Mouse (Mus musculus) thymus, adult 2 months (tissue): ENCODE data around the gene Tshz2. TPM values are rescaled to one million over a fixed set of nuclear protein-coding genes. Genes with fewer than 3 reads are reported as not detected.
A peak's percentile ranks its signal among the peaks of the same experiment; 100 is the strongest.

Source experiments
- DNase-seq: peaks from one replicate; pipeline ENCODE4 v3.0.0; 2021
- H3K27ac ChIP-seq: fragments of 200-500 bp; 2 replicates; pipeline ENCODE4 v1.5.1; 2012; ENCODE audit warnings: low read length, control low read depth; ENCODE audit not compliant: control insufficient read depth, insufficient read depth
- H3K27me3 ChIP-seq: fragments of 200-500 bp; 2 replicates; pipeline ENCODE4 v1.6.1; 2012; ENCODE audit warnings: mild to moderate bottlenecking, low read length, moderate library complexity, mixed read lengths; ENCODE audit not compliant: control insufficient read depth, insufficient read depth
- H3K36me3 ChIP-seq: fragments of 200-500 bp; 2 replicates; pipeline ENCODE4 v1.6.1; 2012; ENCODE audit warnings: mild to moderate bottlenecking, low read length, moderate library complexity; ENCODE audit not compliant: control insufficient read depth, insufficient read depth
- H3K4me1 ChIP-seq: fragments of 200-500 bp; replicated peaks from 2 replicates; pipeline ENCODE4 v1.6.1; 2012; ENCODE audit warnings: low read length; ENCODE audit not compliant: control insufficient read depth, insufficient read depth
- H3K4me3 ChIP-seq: fragments of 200-500 bp; 2 replicates; pipeline ENCODE4 v1.5.1; 2012; ENCODE audit warnings: mild to moderate bottlenecking, low read length, control low read depth, moderate library complexity; ENCODE audit not compliant: control insufficient read depth, insufficient read depth
- CTCF ChIP-seq: fragments of 200-500 bp; IDR thresholded peaks from 2 replicates; pipeline ENCODE4 v1.5.1; 2012; ENCODE audit warnings: mild to moderate bottlenecking, control low read depth, low read length, moderate library complexity, borderline replicate concordance; ENCODE audit not compliant: control insufficient read depth, poor library complexity, insufficient read depth; ENCODE audit errors: extremely low read depth
- POLR2A ChIP-seq: fragments of 200-500 bp; IDR thresholded peaks from 2 replicates; pipeline ENCODE4 v1.6.1; 2012; ENCODE audit warnings: mild to moderate bottlenecking, low read length, control low read depth, moderate library complexity; ENCODE audit not compliant: control insufficient read depth, poor library complexity, insufficient read depth; ENCODE audit errors: extremely low read depth
- WGBS: fragments of 180-500 bp; shearing (Covaris S2); methylation state at CpG from one replicate; pipeline ENCODE4 v1.1.7; 2018; 5-methylcytosine and 5-hydroxymethylcytosine counted together
- polyA plus RNA-seq: library from polyadenylated mRNA; depleted of rRNA; stranded (reverse); fragments of >200 nt; gene quantifications from 2 replicates; pipeline ENCODE4 v1.2.3, GENCODE M21; 2012

Tshz2 gene
- polyA plus RNA-seq, 1 experiment = 2.5 TPM

GRCm38 (mm10) chr2:170054943-170055342 lies 422.1 kb downstream of the Tshz2 start:
- DNase-seq = no peak
- Histone ChIP-seq H3K36me3 (no peaks in the 10 kb centered on the region), H3K4me1 (no peaks in the 10 kb centered on the region), H3K27me3 (no peaks in the 10 kb centered on the region), H3K27ac (no peak overlapping the region), H3K4me3 (no peak overlapping the region)
- WGBS = 56% methylated on average over 12 of the region's 12 CpGs
- TF ChIP-seq CTCF (no peak), POLR2A (no peak)

DNA sequence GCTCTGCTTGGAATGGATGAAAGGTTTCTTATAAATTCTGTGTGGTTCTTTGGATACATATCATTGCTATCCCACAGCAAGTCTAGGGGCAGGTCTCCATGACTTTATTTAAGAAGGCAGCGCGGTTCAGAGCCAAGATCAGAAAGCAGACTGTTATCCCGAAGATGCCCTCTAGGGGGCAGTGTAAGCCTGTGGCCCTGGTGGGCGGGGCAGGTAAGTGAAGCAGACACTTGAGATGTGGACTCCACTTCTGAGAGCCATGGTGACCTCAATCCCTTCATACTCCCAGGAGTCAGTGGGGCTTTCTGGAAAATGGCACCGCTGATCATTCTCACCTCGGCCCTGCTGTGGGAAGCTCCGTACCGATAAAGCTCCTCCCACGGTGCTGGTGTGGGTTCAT lies 422.6 kb downstream of the Tshz2 start:
- peak; percentile 62 for DNase-seq
- Histone ChIP-seq H3K27ac (no peak overlapping the region), H3K27me3 (no peaks in the 10 kb centered on the region), H3K4me1 (no peaks in the 10 kb centered on the region), H3K36me3 (no peaks in the 10 kb centered on the region), H3K4me3 (no peak overlapping the region)
- WGBS = 41% methylated on average over 9 of the region's 9 CpGs
- peak; percentile 89; the same call in 1 of the 2 replicates for TF ChIP-seq CTCF
- no peak for TF ChIP-seq POLR2A

GRCm38 (mm10) chr2:170058774-170059173 lies 426.0 kb downstream of the Tshz2 start:
- Histone ChIP-seq H3K27ac (no peak overlapping the region), H3K36me3 (no peaks in the 10 kb centered on the region), H3K4me1 (no peaks in the 10 kb centered on the region), H3K27me3 (no peaks in the 10 kb centered on the region), H3K4me3 (no peak overlapping the region)
- no peak for DNase-seq
- 95% methylated on average over 14 of the region's 14 CpGs for WGBS
- TF ChIP-seq POLR2A = no peak
- TF ChIP-seq CTCF = no peak

DNA sequence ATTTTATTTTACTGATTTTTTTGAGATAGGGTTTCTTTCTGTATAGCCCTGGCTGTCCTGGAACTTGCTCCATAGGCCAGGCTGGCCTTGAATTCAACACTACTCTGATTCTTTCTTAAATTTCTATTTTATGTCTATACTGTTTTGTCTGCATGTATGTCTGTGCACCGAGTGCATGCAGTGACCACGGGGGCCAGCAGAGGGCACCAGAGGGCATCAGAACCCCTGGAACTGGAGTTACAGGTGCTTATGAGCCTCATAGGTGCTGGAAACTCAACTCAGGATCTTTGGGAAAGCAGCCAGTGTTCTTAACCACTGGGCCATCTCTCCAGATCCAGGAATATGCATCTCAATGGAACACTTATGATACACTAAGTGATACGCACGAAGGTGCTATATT lies 427.3 kb downstream of the Tshz2 start:
- Histone ChIP-seq H3K36me3 (no peaks in the 10 kb centered on the region), H3K4me3 (no peak overlapping the region), H3K27me3 (no peaks in the 10 kb centered on the region), H3K27ac (no peak overlapping the region), H3K4me1 (no peaks in the 10 kb centered on the region)
- TF ChIP-seq CTCF = peak; percentile 81; the same call in 1 of the 2 replicates
- no peak for TF ChIP-seq POLR2A
- DNase-seq = peak; percentile 67
- 77% methylated on average over 4 of the region's 4 CpGs for WGBS

DNA sequence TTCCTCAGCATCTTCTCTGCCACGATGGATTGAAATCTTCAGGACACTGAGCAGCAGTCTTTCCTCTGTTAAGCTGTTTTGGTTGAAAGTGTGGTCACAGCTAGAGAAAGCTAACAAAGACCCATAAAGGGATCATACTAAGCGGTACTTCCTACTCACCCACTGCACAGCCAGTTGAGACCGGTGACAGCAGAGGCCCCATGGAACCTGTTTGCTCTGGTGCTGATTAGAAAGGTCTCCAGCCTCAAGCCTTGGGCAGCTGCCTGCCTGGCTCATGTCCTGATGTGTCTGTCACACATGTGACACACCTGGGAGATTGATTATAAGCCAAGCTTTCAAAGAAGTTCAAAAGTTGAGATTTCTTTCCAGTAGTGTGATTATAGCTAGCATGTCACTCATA lies 429.6 kb downstream of the Tshz2 start:
- DNase-seq = no peak
- TF ChIP-seq CTCF (no peak), POLR2A (no peak)
- WGBS = 87% methylated on average over 3 of the region's 3 CpGs
- Histone ChIP-seq H3K36me3 (no peaks in the 10 kb centered on the region), H3K4me1 (no peaks in the 10 kb centered on the region), H3K27ac (no peak overlapping the region), H3K27me3 (no peaks in the 10 kb centered on the region), H3K4me3 (no peak overlapping the region)

DNA sequence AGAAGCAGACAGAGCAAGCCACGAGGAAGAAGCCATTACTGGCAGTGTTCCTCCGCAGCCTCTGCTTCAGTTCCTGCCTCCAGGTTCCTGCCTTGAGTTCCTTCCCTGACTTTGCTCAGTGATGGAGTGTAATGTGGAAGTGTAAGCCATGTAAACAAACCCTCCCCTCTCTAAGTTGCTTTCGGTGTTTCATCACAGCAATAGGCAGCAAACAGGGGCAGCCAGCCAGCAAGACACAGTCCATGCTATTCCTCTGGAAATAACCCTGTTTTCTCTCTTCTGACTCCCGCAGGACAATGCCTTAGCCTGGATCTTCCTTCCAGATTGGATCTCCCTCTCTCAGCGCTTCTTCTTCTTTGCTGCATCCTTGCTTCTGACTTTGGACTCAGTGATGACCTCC lies 437.2 kb downstream of the Tshz2 start:
- DNase-seq = no peak
- Histone ChIP-seq H3K27me3 (no peaks in the 10 kb centered on the region), H3K4me1 (no peaks in the 10 kb centered on the region), H3K27ac (no peak overlapping the region), H3K36me3 (no peaks in the 10 kb centered on the region), H3K4me3 (no peak overlapping the region)
- 89% methylated on average over 5 of the region's 5 CpGs for WGBS
- TF ChIP-seq POLR2A (no peak), CTCF (no peak)

- Histone ChIP-seq H3K4me3 (no peak overlapping the region), H3K4me1 (no peaks in the 10 kb centered on the region), H3K36me3 (no peaks in the 10 kb centered on the region), H3K27ac (no peak overlapping the region), H3K27me3 (no peaks in the 10 kb centered on the region)
- 21% methylated on average over 15 of the region's 15 CpGs for WGBS
- no peak for DNase-seq
- no peak for TF ChIP-seq CTCF
- TF ChIP-seq POLR2A = no peak
These were observed 437.9 kb downstream of the Tshz2 start for GRCm38 (mm10) chr2:170070641-170071241.
